Mouse (Mus musculus): ENCODE results near the gene Upb1. TPM values are rescaled to one million over a fixed set of nuclear protein-coding genes. Genes with fewer than 3 reads are reported as not detected.
"Not testable (repeated sequence)": the region's sequence is repeated elsewhere in the genome, so short reads cannot be mapped to it uniquely, and the experiment has no call there.

The Upb1 gene
- polyA plus RNA-seq, 1 experiment from 2014 or later = 0.11 TPM

DNA sequence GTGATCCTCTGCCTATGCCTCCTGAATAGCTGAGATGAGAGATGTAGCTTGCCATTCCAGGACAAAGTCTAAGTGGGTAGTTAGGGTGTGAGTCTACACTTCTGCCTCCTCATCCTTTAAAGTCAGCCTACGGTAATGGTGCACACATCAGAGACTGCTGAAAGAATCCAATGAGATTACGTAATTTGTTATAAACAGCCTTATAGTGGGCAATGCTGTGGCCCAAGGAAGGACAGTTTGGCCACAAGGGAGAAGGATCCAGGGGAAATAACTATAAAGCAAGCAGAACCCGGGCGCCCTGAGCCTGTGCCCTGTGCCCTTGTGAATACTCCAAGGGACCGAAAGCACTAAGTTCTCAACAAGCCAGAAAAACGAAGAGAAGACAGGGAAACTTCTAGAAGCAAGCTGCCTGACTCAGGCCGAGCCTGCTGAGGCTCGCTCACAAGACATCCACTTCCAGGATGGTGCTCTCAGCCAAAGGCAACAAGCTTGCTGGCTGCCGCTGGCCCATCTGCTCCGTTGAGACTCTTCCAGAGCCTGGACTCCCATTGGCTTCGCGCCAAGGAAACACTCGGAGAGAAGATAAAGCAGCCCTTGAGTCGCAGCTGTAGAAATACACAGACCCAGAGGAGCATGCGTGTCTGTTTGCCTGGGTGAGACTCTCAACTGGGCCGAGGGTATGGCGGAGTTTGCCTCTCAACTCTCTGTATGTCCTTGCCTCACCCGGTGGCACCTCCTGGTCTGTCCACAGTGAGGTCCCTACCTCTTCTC lies 55.3 kb downstream of the Upb1 start:
- not testable (repeated sequence) for H3K4me3 ChIP-seq (ENCODE audit: low read depth, low read length); DNase-seq (ENCODE audit: low spot score); H3K27ac ChIP-seq (ENCODE audit: low read depth, low read length); ATAC-seq (ENCODE audit: low FRiP score); H3K9ac ChIP-seq (ENCODE audit: low read depth, low read length); H3K9me3 ChIP-seq (ENCODE audit: control insufficient read depth, low read length); H3K4me2 ChIP-seq (replicated peaks; ENCODE audit: low read depth, low read length); H3K4me1 ChIP-seq (replicated peaks; ENCODE audit: control insufficient read depth, insufficient read depth, low read length); H3K36me3 ChIP-seq (ENCODE audit: control insufficient read depth, insufficient read depth, low read length); H3K27me3 ChIP-seq (ENCODE audit: control insufficient read depth, insufficient read depth, low read length)
- WGBS = 86% methylated on average over 11 of the region's 18 CpGs

- H3K9me3 ChIP-seq (ENCODE audit: control insufficient read depth, low read length) = no peaks in the 10 kb centered on the region
- no peak overlapping the region for H3K9ac ChIP-seq (ENCODE audit: low read depth, low read length)
- DNase-seq (ENCODE audit: low spot score) (no peak), ATAC-seq (ENCODE audit: low FRiP score) (no peak)
- H3K36me3 ChIP-seq (ENCODE audit: control insufficient read depth, insufficient read depth, low read length) = no peaks in the 10 kb centered on the region
- no peaks in the 10 kb centered on the region for H3K27me3 ChIP-seq (ENCODE audit: control insufficient read depth, insufficient read depth, low read length)
- WGBS = 79% methylated on average over 1 of the region's 1 CpGs
- H3K4me3 ChIP-seq (ENCODE audit: low read depth, low read length) = no peak overlapping the region
- H3K4me2 ChIP-seq (replicated peaks; ENCODE audit: low read depth, low read length) = no peak overlapping the region
- no peak overlapping the region for H3K27ac ChIP-seq (ENCODE audit: low read depth, low read length)
- no peaks in the 10 kb centered on the region for H3K4me1 ChIP-seq (replicated peaks; ENCODE audit: control insufficient read depth, insufficient read depth, low read length)
Observed at GRCm38 (mm10) chr10:75457852-75458251, 56.9 kb downstream of the Upb1 start.

GRCm38 (mm10) chr10:75458329-75458728 lies 57.4 kb downstream of the Upb1 start:
- Histone ChIP-seq H3K4me2 (replicated peaks; ENCODE audit: low read depth, low read length) (no peak overlapping the region), H3K27me3 (ENCODE audit: control insufficient read depth, insufficient read depth, low read length) (no peaks in the 10 kb centered on the region), H3K36me3 (ENCODE audit: control insufficient read depth, insufficient read depth, low read length) (no peaks in the 10 kb centered on the region), H3K4me1 (replicated peaks; ENCODE audit: control insufficient read depth, insufficient read depth, low read length) (no peaks in the 10 kb centered on the region), H3K9ac (ENCODE audit: low read depth, low read length) (no peak overlapping the region), H3K4me3 (ENCODE audit: low read depth, low read length) (no peak overlapping the region), H3K27ac (ENCODE audit: low read depth, low read length) (no peak overlapping the region), H3K9me3 (ENCODE audit: control insufficient read depth, low read length) (no peaks in the 10 kb centered on the region)
- WGBS = 91% methylated on average over 4 of the region's 4 CpGs
- DNase-seq (ENCODE audit: low spot score) (no peak), ATAC-seq (ENCODE audit: low FRiP score) (no peak)

- Histone ChIP-seq H3K4me3 (ENCODE audit: low read depth, low read length) (no peak overlapping the region), H3K36me3 (ENCODE audit: control insufficient read depth, insufficient read depth, low read length) (no peaks in the 10 kb centered on the region), H3K9ac (ENCODE audit: low read depth, low read length) (no peak overlapping the region), H3K27ac (ENCODE audit: low read depth, low read length) (no peak overlapping the region), H3K4me2 (replicated peaks; ENCODE audit: low read depth, low read length) (no peak overlapping the region), H3K27me3 (ENCODE audit: control insufficient read depth, insufficient read depth, low read length) (no peaks in the 10 kb centered on the region), H3K4me1 (replicated peaks; ENCODE audit: control insufficient read depth, insufficient read depth, low read length) (no peaks in the 10 kb centered on the region), H3K9me3 (ENCODE audit: control insufficient read depth, low read length) (no peaks in the 10 kb centered on the region)
- ATAC-seq (ENCODE audit: low FRiP score) (no peak), DNase-seq (ENCODE audit: low spot score) (no peak)
- 86% methylated on average over 3 of the region's 3 CpGs for WGBS
Observed at GRCm38 (mm10) chr10:75462728-75463127, 61.8 kb downstream of the Upb1 start.

- Histone ChIP-seq H3K9ac (ENCODE audit: low read depth, low read length) (no peak overlapping the region), H3K9me3 (ENCODE audit: control insufficient read depth, low read length) (no peaks in the 10 kb centered on the region), H3K4me1 (replicated peaks; ENCODE audit: control insufficient read depth, insufficient read depth, low read length) (no peaks in the 10 kb centered on the region), H3K4me3 (ENCODE audit: low read depth, low read length) (no peak overlapping the region), H3K27ac (ENCODE audit: low read depth, low read length) (no peak overlapping the region), H3K36me3 (ENCODE audit: control insufficient read depth, insufficient read depth, low read length) (no peaks in the 10 kb centered on the region), H3K4me2 (replicated peaks; ENCODE audit: low read depth, low read length) (no peak overlapping the region), H3K27me3 (ENCODE audit: control insufficient read depth, insufficient read depth, low read length) (no peaks in the 10 kb centered on the region)
- ATAC-seq (ENCODE audit: low FRiP score) (no peak), DNase-seq (ENCODE audit: low spot score) (no peak)
- WGBS = 63% methylated on average over 6 of the region's 6 CpGs
Observed at GRCm38 (mm10) chr10:75465781-75466550, 65.1 kb downstream of the Upb1 start.

- Histone ChIP-seq H3K9ac (ENCODE audit: low read depth, low read length) (no peak overlapping the region), H3K4me1 (replicated peaks; ENCODE audit: control insufficient read depth, insufficient read depth, low read length) (no peaks in the 10 kb centered on the region), H3K27ac (ENCODE audit: low read depth, low read length) (no peak overlapping the region), H3K4me2 (replicated peaks; ENCODE audit: low read depth, low read length) (no peak overlapping the region), H3K36me3 (ENCODE audit: control insufficient read depth, insufficient read depth, low read length) (no peaks in the 10 kb centered on the region), H3K27me3 (ENCODE audit: control insufficient read depth, insufficient read depth, low read length) (no peaks in the 10 kb centered on the region), H3K9me3 (ENCODE audit: control insufficient read depth, low read length) (no peaks in the 10 kb centered on the region), H3K4me3 (ENCODE audit: low read depth, low read length) (no peak overlapping the region)
- WGBS = 75% methylated on average over 8 of the region's 8 CpGs
- no peak for ATAC-seq (ENCODE audit: low FRiP score)
- DNase-seq (ENCODE audit: low spot score) = no peak
Observed at GRCm38 (mm10) chr10:75473411-75473810, 72.5 kb downstream of the Upb1 start.

DNA sequence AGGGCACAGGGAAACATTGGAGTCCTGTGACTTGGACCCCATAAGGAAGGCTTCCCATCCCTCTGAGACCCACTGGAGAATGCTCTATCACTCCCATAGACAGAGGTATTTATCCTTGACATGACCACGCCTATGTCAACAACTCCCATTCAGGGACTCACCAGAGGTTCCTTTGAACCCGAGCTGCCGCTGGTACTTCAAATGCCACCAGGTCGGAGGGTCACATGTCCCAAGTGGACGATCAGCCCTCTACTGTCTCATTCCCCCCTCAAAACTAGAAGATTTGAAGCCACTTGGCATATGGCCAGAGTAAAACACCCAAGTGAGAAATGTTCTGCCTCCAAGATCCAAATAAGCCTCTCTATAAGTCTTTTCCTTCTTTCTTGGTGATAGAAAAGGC lies 73.7 kb downstream of the Upb1 start:
- Histone ChIP-seq H3K9me3 (ENCODE audit: control insufficient read depth, low read length) (no peaks in the 10 kb centered on the region), H3K4me2 (replicated peaks; ENCODE audit: low read depth, low read length) (no peak overlapping the region), H3K9ac (ENCODE audit: low read depth, low read length) (no peak overlapping the region), H3K36me3 (ENCODE audit: control insufficient read depth, insufficient read depth, low read length) (no peaks in the 10 kb centered on the region), H3K27ac (ENCODE audit: low read depth, low read length) (no peak overlapping the region), H3K4me3 (ENCODE audit: low read depth, low read length) (no peak overlapping the region), H3K4me1 (replicated peaks; ENCODE audit: control insufficient read depth, insufficient read depth, low read length) (no peaks in the 10 kb centered on the region), H3K27me3 (ENCODE audit: control insufficient read depth, insufficient read depth, low read length) (no peaks in the 10 kb centered on the region)
- ATAC-seq (ENCODE audit: low FRiP score) = no peak
- no peak for DNase-seq (ENCODE audit: low spot score)
- WGBS = 33% methylated on average over 5 of the region's 5 CpGs

DNA sequence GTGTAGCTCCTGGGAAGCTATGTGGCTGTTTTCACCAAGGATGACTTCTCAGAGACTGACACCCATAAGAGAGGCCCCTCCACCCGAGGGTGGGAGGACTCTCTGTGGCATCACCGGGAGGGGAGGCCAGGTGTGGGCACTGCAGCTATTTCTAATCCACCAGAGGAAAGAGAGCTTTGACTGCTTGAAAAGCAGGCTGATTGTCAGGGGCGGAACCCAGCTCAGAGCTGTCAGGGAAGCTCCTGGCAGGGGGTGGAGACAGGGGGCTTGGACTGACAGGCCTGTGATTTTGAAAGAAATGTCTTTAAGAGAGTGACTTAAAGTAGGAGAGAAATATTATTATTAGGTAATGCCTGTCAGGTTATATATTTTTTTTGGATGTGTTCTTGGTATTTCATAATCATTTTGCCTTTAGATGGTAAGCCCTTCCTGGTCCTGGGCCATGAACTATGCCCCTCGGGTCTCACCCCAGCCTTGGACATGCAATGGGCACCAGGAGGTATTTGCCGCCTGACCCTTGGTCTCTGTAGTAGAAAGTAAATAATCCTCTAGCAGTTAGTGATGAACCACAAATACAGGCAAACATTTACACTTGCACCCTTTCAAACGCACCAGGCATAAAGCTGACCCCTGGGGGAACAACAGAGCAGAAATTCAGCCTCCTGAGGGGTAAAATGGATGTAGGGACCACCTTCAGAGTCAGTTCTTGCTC lies 74.4 kb downstream of the Upb1 start:
- not testable (repeated sequence) for H3K9ac ChIP-seq (ENCODE audit: low read depth, low read length); H3K27me3 ChIP-seq (ENCODE audit: control insufficient read depth, insufficient read depth, low read length); H3K4me2 ChIP-seq (replicated peaks; ENCODE audit: low read depth, low read length); ATAC-seq (ENCODE audit: low FRiP score); H3K9me3 ChIP-seq (ENCODE audit: control insufficient read depth, low read length); H3K36me3 ChIP-seq (ENCODE audit: control insufficient read depth, insufficient read depth, low read length); DNase-seq (ENCODE audit: low spot score); H3K4me3 ChIP-seq (ENCODE audit: low read depth, low read length); H3K27ac ChIP-seq (ENCODE audit: low read depth, low read length); H3K4me1 ChIP-seq (replicated peaks; ENCODE audit: control insufficient read depth, insufficient read depth, low read length)
- 19% methylated on average over 4 of the region's 6 CpGs for WGBS

Data from hindbrain, embryonic 11.5 days (tissue).